Mouse (Mus musculus) left cerebral cortex, postnatal 36 days (tissue): ENCODE data around the gene Gbp9. TPM values are rescaled to one million over a fixed set of nuclear protein-coding genes. Genes with fewer than 3 reads are reported as not detected.
"Not testable (repeated sequence)": the region's sequence is repeated elsewhere in the genome, so short reads cannot be mapped to it uniquely, and the experiment has no call there.

Experiments
- DNase-seq, 2 experiments: peaks; one replicate each; pipeline ENCODE4 v3.0.0; 2021 to 2022; ENCODE audit warnings: low spot score in 2 of 2, mixed read lengths in 1 of 2
- intact Hi-C: fragments of 180-260 bp; cut with DNase I; formaldehyde crosslinking; loops from one replicate; pipeline ENCODE4 v1.15.1; 2025
- total RNA-seq, 2 experiments: library from RNA; stranded (reverse); gene quantifications; 2 replicates each; pipeline ENCODE4 v1.2.3; 2021

The Gbp9 gene
- 1 to 10 TPM; 2.8 to 2.9 TPM for total RNA-seq

GRCm38 (mm10) chr5:105139409-105140088, at the start of gene Gbp9, which contains the start of the genes Gbp8 and Gbp4:
TSS of gene Gbp9 (minus strand) at chr5:105139539.
TSS of gene Gbp8 (minus strand) at chr5:105139540.
TSS of gene Gbp4 (minus strand) at chr5:105139586.
- DNase-seq, intact Hi-C loops: not testable (repeated sequence)

GRCm38 (mm10) chr5:105181446-105181845, 42.1 kb upstream of the Gbp9 start:
- DNase-seq = no peak
- intact Hi-C loops = no loop called here

DNA sequence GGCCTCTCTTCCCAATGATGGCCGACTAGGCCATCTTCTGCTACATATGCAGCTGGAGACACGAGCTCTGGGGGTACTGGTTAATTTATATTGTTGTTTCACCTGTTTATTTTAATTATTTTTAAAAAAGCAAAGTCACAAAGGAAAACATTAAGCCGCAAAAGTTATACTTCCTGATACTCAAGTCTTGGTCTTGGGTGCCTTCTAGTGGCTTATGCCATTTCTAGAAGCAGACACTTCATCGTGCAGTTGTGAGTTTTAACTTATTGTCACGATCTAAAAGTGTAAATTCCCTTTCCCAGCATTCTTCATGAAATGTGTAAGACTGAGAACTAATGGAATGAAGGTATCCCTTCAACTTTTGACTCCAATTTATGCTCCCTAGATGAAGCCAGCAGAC, 17.2 kb upstream of the Gbp9 start:
- intact Hi-C loops = no loop called here
- no peak for DNase-seq

GRCm38 (mm10) chr5:105154049-105154448, 14.7 kb upstream of the Gbp9 start:
- intact Hi-C loops = no loop called here
- no peak for DNase-seq

DNA sequence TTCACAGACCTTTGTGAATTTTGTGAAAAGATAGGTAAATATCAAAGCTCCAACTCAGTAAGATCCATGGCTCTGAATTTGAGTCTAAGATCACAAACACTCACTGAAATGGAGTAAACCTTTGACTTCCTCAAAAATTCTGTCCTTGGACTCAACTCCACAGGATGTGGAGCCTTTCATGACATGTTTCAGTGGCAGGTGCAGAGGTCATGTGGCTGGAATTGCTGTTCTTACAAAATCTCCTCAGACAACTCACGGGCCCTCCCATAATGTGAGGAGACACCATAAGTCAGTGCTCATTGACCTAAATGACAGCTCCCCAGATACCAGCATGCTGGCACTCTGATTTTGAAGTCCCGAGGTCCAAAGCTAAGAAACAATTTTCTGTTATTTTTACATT, 8.7 kb upstream of the Gbp9 start:
- intact Hi-C loops, DNase-seq: not testable (repeated sequence)

- no peak for DNase-seq
- intact Hi-C loops = no loop called here
Measured at GRCm38 (mm10) chr5:105146447-105146846, 7.1 kb upstream of the Gbp9 start.

GRCm38 (mm10) chr5:105145731-105146130, 6.4 kb upstream of the Gbp9 start:
- DNase-seq, intact Hi-C loops: not testable (repeated sequence)

DNA sequence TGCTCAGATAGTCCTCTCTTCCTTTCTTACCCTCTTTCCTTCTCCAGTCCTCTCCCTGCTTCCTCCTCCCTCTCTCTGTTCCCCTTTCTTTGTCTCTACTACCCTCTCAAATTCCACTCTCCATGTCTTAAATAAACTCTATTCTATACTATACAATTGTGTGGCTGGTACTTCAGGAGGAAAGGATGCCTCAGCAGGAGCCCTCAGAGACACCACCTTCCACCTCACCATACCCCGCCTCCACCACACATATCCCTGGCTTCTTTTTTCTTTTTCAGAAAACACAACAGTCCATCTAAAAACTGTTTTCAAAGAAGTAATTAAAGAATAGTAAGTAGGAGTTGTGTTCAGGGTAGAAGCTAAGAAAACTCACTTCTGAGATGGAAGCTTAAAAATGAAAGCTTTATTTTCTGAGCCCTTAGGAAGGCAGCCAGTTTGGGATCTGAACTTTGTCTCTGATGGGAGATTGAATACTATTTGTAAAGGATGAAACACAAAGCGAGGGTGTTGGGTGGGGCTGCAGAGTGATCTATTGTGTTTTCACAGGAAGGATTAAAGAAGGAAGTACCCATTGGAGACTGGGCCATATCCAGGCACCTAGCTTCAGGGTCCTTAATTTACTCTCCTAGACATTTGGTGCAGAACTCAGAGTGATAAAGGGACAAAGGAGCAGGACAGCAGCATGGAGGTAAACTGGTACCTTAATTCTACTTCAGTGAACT, 911 bp upstream of the Gbp9 start:
- intact Hi-C loops = not testable (repeated sequence)

DNA sequence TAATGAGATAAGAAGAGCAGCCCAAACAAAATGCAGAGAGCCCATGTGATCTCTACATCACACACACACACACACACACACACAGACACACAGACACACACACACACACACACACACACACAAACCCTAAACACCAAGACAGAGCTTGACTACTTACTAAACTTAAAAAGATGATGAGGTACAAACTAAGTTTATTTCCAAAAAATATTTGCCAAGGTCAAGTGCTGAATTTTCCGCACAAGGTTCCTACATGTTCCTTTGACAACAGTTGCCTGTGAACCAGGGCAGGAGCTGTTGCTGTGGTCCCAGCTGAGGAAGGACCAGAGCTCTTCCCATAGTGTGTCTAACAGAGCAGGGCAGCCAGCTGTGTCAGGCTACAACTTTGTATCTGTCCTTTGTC, 433 bp downstream of the Gbp9 start:
- intact Hi-C loops = no loop called here
- DNase-seq = no peak

More for the DNA sequence above, 911 bp upstream of the Gbp9 start:
- DNase-seq = not testable (repeated sequence)

GRCm38 (mm10) chr5:105136706-105137304, 2.5 kb downstream of the Gbp9 start:
- intact Hi-C loops, DNase-seq: not testable (repeated sequence)

- DNase-seq = peak; percentile 11 to 19
- intact Hi-C loops = not testable (repeated sequence)
Measured at GRCm38 (mm10) chr5:105121731-105122130, 17.6 kb downstream of the Gbp9 start.

- intact Hi-C loops = no loop called here
- DNase-seq = no peak
Measured at GRCm38 (mm10) chr5:105115740-105116139, 23.6 kb downstream of the Gbp9 start.

DNA sequence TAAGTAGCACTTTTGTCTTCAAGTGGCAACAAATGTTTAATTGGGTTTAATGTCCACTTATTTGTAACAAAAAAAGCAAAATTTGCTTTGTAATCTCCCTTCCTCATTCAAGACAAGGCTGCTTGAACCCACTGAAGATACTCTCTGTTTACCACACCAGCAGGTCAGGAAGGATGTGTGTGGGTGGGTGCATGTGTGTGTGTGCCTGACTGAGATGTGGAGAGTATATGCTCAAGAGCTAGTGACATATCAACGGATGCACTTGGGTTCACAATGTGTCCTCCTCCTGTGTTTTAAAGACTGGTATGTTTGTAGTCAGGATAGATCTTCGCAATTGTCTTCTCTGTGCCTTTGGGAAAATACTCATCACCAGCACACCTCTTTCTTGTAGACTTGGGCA, 24.6 kb downstream of the Gbp9 start:
- intact Hi-C loops = no loop called here
- DNase-seq = no peak

DNA sequence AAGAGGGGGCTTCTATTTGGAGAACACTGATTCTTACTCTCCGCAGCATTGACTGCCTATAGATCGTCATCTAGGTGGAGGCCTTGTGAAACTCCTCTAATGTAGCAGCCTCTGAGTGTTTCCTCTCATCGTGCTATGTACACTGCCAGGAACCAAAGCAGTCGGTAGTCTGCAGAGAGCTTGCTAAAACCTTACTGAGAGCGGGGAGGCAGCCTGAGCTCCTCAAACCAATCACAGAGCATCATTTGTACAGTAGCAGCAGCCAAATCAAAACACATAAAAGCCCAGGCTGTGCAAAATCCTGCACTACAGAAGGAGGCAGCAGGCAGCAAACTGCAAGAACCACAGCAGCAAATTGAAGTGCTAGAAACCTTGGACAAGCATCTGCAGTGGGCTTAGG, 25.7 kb downstream of the Gbp9 start:
- intact Hi-C loops = no loop called here
- no peak for DNase-seq

DNA sequence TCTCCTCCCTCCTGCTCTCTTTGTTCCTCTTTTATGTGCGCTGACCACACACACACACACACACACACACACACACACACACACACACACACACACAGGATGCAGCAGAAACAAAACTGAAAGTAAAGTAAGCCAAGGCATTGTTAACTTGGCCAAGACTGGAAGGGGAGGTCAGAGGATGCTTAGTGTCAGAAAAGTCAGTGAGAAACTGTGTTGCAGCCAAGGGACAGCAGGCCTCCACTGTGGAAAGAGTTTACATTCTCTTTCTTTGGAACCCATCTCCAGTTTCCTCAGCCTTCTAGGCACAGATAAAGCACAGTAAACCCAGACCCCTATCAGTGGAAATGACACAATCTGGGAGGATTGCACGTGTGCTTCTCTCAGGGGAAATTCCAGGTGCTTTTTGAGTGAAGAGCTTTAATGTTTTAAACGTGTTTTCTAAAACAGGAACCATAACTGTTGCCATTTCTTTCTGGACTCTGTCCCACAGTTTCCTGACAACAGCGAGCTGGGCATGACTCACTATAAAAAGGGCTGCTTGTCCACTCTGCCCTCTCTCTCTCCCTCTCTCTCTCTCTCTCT, 29.0 kb downstream of the Gbp9 start:
- DNase-seq = peak in 1 of 2 experiments; percentile 14
- intact Hi-C loops = not testable (repeated sequence)

- DNase-seq, intact Hi-C loops: not testable (repeated sequence)
Measured at GRCm38 (mm10) chr5:105109775-105110174, 29.6 kb downstream of the Gbp9 start.

- intact Hi-C loops, DNase-seq: not testable (repeated sequence)
Measured at GRCm38 (mm10) chr5:105105689-105106088, 33.6 kb downstream of the Gbp9 start.

DNA sequence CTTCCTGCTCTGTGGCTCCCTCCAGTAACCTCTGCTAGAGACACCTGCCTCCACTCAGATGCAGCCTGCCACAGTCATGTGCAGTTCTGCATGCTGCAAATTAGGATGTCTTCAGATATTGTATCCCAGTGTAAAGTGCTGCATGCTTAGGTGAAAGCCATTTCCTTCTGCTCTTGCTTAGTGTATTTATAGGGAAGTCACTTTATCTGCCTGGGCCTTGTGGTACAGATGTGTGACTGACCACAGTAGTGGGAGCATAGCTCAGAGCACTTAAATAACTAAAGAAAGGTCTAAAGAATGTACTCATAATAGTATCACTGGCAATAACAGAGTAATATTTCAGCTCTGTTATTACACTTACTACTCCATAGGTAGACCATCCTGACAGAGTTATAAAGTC, 57.4 kb downstream of the Gbp9 start:
- DNase-seq = no peak
- intact Hi-C loops = no loop called here

DNA sequence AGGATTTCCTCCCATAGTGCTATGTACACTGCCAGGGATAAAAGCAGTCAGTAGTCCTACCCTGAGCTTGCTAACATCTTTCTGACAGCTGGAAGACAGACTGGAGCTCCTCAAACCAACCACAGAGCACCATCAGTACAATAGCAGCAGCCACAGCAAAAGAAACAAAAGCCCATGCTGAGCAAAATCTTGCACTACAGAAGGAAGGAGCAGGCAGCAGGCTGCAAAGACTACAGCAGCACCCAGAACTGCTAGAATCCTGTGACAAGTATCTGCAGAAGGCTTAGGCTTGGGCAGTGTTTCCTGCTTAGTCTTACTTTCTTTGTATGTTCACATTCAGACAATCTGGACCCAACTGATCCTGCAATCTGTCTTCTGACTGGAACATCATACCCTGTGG, 71.0 kb downstream of the Gbp9 start:
- intact Hi-C loops, DNase-seq: not testable (repeated sequence)

DNA sequence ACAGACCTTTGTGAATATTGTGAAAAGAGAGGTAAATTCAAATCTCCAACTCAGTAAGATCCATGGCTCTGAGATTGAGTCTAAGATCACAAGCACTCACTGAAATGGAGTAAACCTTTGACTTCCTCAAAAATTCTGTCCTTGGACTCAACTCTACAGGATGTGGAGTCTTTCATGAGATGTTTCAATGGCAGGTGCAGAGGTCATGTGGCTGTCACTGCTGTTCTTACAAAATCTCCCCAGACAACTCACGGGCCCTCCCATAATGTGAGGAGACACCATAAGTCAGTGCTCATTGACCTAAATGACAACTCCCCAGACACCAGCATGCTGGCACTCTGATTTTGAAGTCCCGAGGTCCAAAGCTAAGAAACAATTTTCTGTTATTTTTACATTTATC, 74.9 kb downstream of the Gbp9 start:
- DNase-seq, intact Hi-C loops: not testable (repeated sequence)
